Mouse (Mus musculus) neutrophil, adult 65 days (primary cell): Measurements from ENCODE around the gene Kbtbd7. TPM values are rescaled to one million over a fixed set of nuclear protein-coding genes. Genes with fewer than 3 reads are reported as not detected.

Experiments
- total RNA-seq: library from RNA; stranded (reverse); gene quantifications from 2 replicates; pipeline ENCODE4 v1.2.4, GENCODE M21; 2023

Kbtbd7 gene
- 37.4 and 37.5 TPM in 2 replicates for total RNA-seq

GRCm38 (mm10) chr14:79425979-79426729 is at the start of gene Kbtbd7:
TSS of gene Kbtbd7 (plus strand) at chr14:79426511.

GRCm38 (mm10) chr14:79390265-79390926 is 35.9 kb upstream of the Kbtbd7 start, which contains the start of gene Naa16:
TSS of gene Naa16 (minus strand) at chr14:79390778.

DNA sequence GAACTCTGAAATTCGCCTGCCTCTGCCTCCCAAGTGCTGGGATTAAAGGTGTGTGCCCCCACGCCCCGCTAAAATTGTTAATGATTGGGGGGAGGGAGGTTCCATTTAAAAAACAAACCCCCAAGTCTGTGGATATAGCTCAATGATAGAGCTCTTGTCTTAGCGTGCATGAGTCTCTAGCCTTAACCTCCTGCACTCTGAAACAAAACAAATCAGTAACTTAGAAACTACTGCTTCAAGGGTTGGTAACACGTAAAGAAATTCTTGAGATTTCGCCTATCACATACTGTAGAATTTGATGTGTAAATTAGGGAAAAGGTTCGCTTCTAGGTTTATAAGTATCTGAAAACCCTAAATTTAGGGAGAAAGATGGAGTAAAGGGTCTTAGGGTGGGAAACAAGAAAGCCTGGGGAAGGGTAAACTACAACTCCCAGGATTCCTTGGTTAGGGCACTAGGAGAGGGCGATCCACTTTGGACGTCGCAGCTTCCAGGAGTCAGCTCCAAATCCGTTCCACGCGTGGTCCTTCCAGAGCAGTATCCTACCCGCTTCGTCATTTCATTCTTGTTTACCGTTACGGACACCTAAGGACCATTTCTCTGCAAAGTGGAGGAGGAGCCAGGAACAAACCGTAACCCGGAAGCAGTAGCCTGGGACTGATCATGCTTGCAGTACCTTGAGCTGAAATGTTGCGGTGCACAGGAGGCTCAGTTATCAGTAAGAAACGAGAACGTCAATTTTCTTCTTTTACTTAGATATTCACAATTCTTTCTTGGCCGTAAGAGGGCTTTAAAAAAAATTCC is 28.8 kb upstream of the Kbtbd7 start, which contains the start of gene Mtrf1:
Mtrf1 (plus strand) TSS at position 452 of the 802 bp plus-strand sequence.

GRCm38 (mm10) chr14:79451681-79452590 is 25.6 kb downstream of the Kbtbd7 start, which contains the start of gene Kbtbd6:
TSS of gene Kbtbd6 (plus strand) at chr14:79451835.

Other genes with a start within 250 kb of the Kbtbd7 start
- not detected in 2 replicates for gene Zfp957, start 179.1 kb upstream of the Kbtbd7 start, total RNA-seq
- 52.0 and 76.1 TPM in 2 replicates for gene Rgcc, start 124.9 kb upstream of the Kbtbd7 start, total RNA-seq
- gene Naa16, start 35.7 kb upstream of the Kbtbd7 start, total RNA-seq = 28.0 and 37.8 TPM in 2 replicates
- gene Mtrf1, start 28.7 kb upstream of the Kbtbd7 start, total RNA-seq = 1.4 and 1.7 TPM in 2 replicates
- 1.7 and 3.1 TPM in 2 replicates for gene Kbtbd6, start 25.3 kb downstream of the Kbtbd7 start, total RNA-seq
- gene Elf1, start 54.7 kb downstream of the Kbtbd7 start, total RNA-seq = 61.6 and 67.4 TPM in 2 replicates
- gene Wbp4, start 55.0 kb downstream of the Kbtbd7 start, total RNA-seq = 20.9 and 22.9 TPM in 2 replicates
- gene Sugt1, start 161.2 kb downstream of the Kbtbd7 start, total RNA-seq = 46.7 and 57.6 TPM in 2 replicates
- not detected in 2 replicates for gene Cnmd, start 235.7 kb downstream of the Kbtbd7 start, total RNA-seq